Mouse (Mus musculus) liver, embryonic 14.5 days (tissue): ENCODE measurements at regions not wholly inside any gene's neighbourhood (a gene's known extent, or its start where the extent isn't known, plus 50 kb on each side); places are given as distances from the start of the nearest gene placed in this dataset.

Source experiments
- CTCF ChIP-seq: IDR thresholded peaks from 2 replicates; pipeline ENCODE4 v1.5.1; 2016; ENCODE audit warnings: antibody characterized with exemption, low read depth, control low read depth
- EP300 ChIP-seq: IDR thresholded peaks from 2 replicates; pipeline ENCODE4 v1.6.1; 2016; ENCODE audit warnings: antibody characterized with exemption, low read depth

DNA sequence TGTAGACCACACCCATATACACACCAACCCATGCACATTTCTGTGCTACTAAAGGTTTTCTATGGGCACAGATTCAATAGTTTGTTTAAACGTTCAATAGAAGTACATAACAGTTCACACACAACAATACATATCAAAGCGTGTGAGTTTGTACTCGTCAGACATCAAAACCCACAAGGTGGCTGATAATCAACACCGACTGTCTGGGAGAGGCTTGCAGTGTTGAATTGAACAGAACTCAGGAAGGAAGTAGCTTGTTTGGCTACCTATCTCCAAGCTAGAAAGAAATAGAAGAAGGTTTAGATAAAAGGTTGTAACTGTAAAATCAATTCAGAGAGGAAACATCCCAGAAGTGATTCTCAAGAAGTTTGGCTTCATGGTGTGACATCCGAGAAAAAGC is 118.9 kb upstream of the Klf3 start:
- no peak for TF ChIP-seq CTCF
- no peak for TF ChIP-seq EP300
